Mouse (Mus musculus) lung, embryonic 14.5 days (tissue): ENCODE data around the gene Tmem56. TPM values are rescaled to one million over a fixed set of nuclear protein-coding genes. Genes with fewer than 3 reads are reported as not detected.
A peak's percentile ranks its signal among the peaks of the same experiment; 100 is the strongest.

Experiments
- ATAC-seq: fragments of 200-750 bp; cut with Nextera tagmentation; 2 replicates; pipeline ENCODE4 v1.8.0; 2017; ENCODE audit warnings: mild to moderate bottlenecking, moderate TSS enrichment, moderate library complexity; ENCODE audit not compliant: insufficient read depth
- DNase-seq: peaks from one replicate; pipeline ENCODE4 v3.0.0-alpha.2; 2015
- H3K27ac ChIP-seq: fragments of 300-500 bp; sonication (generic); 2 replicates; pipeline ENCODE4 v1.5.1; 2014; ENCODE audit warnings: low read depth, mild to moderate bottlenecking, moderate library complexity
- H3K27me3 ChIP-seq: fragments of 300-500 bp; sonication (generic); 2 replicates; pipeline ENCODE4 v1.6.1; 2014; ENCODE audit warnings: low read length, control low read depth; ENCODE audit not compliant: insufficient read depth
- H3K36me3 ChIP-seq: fragments of 300-500 bp; sonication (generic); 2 replicates; pipeline ENCODE4 v1.6.1; 2014; ENCODE audit warnings: control low read depth; ENCODE audit not compliant: insufficient read depth
- H3K4me1 ChIP-seq: fragments of 300-500 bp; sonication (generic); 2 replicates; pipeline ENCODE4 v1.6.1; 2014; ENCODE audit warnings: antibody characterized with exemption, control low read depth; ENCODE audit not compliant: insufficient read depth
- H3K4me2 ChIP-seq: fragments of 300-500 bp; sonication (generic); 2 replicates; pipeline ENCODE4 v1.6.1; 2014; ENCODE audit warnings: mild to moderate bottlenecking
- H3K4me3 ChIP-seq: fragments of 300-500 bp; sonication (generic); 2 replicates; pipeline ENCODE4 v1.5.1; 2014; ENCODE audit warnings: low read depth, low read length
- H3K9ac ChIP-seq: fragments of 300-500 bp; sonication (generic); 2 replicates; pipeline ENCODE4 v1.6.1; 2014
- H3K9me3 ChIP-seq: fragments of 300-500 bp; sonication (generic); 2 replicates; pipeline ENCODE4 v1.6.1; 2016; ENCODE audit warnings: low read depth, low read length, control low read depth
- CTCF ChIP-seq: IDR thresholded peaks from 2 replicates; pipeline ENCODE4 v1.5.1; 2016; ENCODE audit warnings: antibody characterized with exemption, low read depth
- WGBS: fragments of 180-500 bp; shearing (Covaris S2); extraction: QIAGEN DNeasy Blood & Tissue Kit; methylation state at CpG from one replicate; pipeline ENCODE4 v1.1.7; 2014; 5-methylcytosine and 5-hydroxymethylcytosine counted together
- polyA plus RNA-seq: library from polyadenylated mRNA; unstranded; fragments of >200 nt; fragmentation: Nextera tagmentation; extraction: Ambion mirVana; gene quantifications from 2 replicates; pipeline ENCODE4 v1.2.1, GENCODE M21; 2014

The Tmem56 gene
- polyA plus RNA-seq, 1 experiment from 2014 or later, result 0.34 TPM

GRCm38 (mm10) chr3:121307532-121308234, 24.8 kb upstream of the Tmem56 start:
- no peaks in the 10 kb centered on the region for H3K4me1 ChIP-seq
- H3K4me2 ChIP-seq, result no peak overlapping the region
- ATAC-seq, result peak; percentile 77
- peak; percentile 94 for DNase-seq
- no peak overlapping the region for H3K4me3 ChIP-seq
- H3K36me3 ChIP-seq, result no peaks in the 10 kb centered on the region
- no peak overlapping the region for H3K9ac ChIP-seq
- no peaks in the 10 kb centered on the region for H3K27me3 ChIP-seq
- H3K27ac ChIP-seq, result no peak overlapping the region
- no peaks in the 10 kb centered on the region for H3K9me3 ChIP-seq
- peak; percentile 100 for TF ChIP-seq CTCF
- 71% methylated on average over 7 of the region's 7 CpGs for WGBS

GRCm38 (mm10) chr3:121306641-121307040, 23.7 kb upstream of the Tmem56 start:
- H3K27ac ChIP-seq, result no peak overlapping the region
- H3K9ac ChIP-seq, result no peak overlapping the region
- H3K27me3 ChIP-seq, result no peaks in the 10 kb centered on the region
- no peak overlapping the region for H3K4me3 ChIP-seq
- H3K9me3 ChIP-seq, result no peaks in the 10 kb centered on the region
- H3K4me2 ChIP-seq, result no peak overlapping the region
- WGBS, result 92% methylated on average over 7 of the region's 7 CpGs
- no peaks in the 10 kb centered on the region for H3K36me3 ChIP-seq
- no peak for DNase-seq
- TF ChIP-seq CTCF, result peak; percentile 51
- no peak for ATAC-seq
- no peaks in the 10 kb centered on the region for H3K4me1 ChIP-seq

GRCm38 (mm10) chr3:121294200-121294599, 11.3 kb upstream of the Tmem56 start:
- WGBS, result 73% methylated on average over 2 of the region's 2 CpGs

GRCm38 (mm10) chr3:121291560-121292258, 8.8 kb upstream of the Tmem56 start, which contains the start of gene Alg14:
Gene Alg14, plus strand, starts transcription at chr3:121291773.
- WGBS, result under 1% methylated on average over 42 of the region's 42 CpGs
- H3K27me3 ChIP-seq, result no peaks in the 10 kb centered on the region

More at GRCm38 (mm10) chr3:121294200-121294599, 11.3 kb upstream of the Tmem56 start:
- DNase-seq, result no peak
- Histone ChIP-seq H3K4me3 (no peak overlapping the region), H3K9ac (no peak overlapping the region), H3K27ac (no peak overlapping the region), H3K4me1 (0 out of 2 replicates have a peak, but pooled peaks cover 3% of the 10 kb centered on the region), H3K9me3 (no peaks in the 10 kb centered on the region), H3K36me3 (no peaks in the 10 kb centered on the region), H3K27me3 (no peaks in the 10 kb centered on the region), H3K4me2 (no peak overlapping the region)
- no peak for ATAC-seq
- TF ChIP-seq CTCF, result peak; percentile 34

GRCm38 (mm10) chr3:121291225-121291559, 8.3 kb upstream of the Tmem56 start:
- no peak; the same call in 1 of the 2 replicates for ATAC-seq
- H3K36me3 ChIP-seq, result no peaks in the 10 kb centered on the region

More at GRCm38 (mm10) chr3:121291560-121292258, 8.8 kb upstream of the Tmem56 start, which contains the start of gene Alg14:
- ATAC-seq, result peak; percentile 96
- Histone ChIP-seq H3K4me3 (peak within 1 kb of the TSS; percentile 48), H3K27ac (peak within 1 kb of the TSS; percentile 90), H3K9me3 (no peaks in the 10 kb centered on the region), H3K9ac (peak within 1 kb of the TSS; percentile 65), H3K4me2 (peak within 1 kb of the TSS; percentile 58), H3K36me3 (no peaks in the 10 kb centered on the region), H3K4me1 (0 out of 2 replicates have a peak, but pooled peaks cover 3% of the 10 kb centered on the region)
- TF ChIP-seq CTCF, result no peak
- DNase-seq, result peak; percentile 99

GRCm38 (mm10) chr3:121290681-121291080, 7.8 kb upstream of the Tmem56 start:
- H3K36me3 ChIP-seq, result no peaks in the 10 kb centered on the region
- H3K27ac ChIP-seq, result peak overlapping the region; percentile 90
- no peak for ATAC-seq

More at GRCm38 (mm10) chr3:121291225-121291559, 8.3 kb upstream of the Tmem56 start:
- H3K4me3 ChIP-seq, result peak overlapping the region; percentile 48
- H3K9me3 ChIP-seq, result no peaks in the 10 kb centered on the region
- TF ChIP-seq CTCF, result no peak
- no peak for DNase-seq
- peak overlapping the region; percentile 90 for H3K27ac ChIP-seq
- H3K4me2 ChIP-seq, result peak overlapping the region; percentile 58
- WGBS, result 4% methylated on average over 7 of the region's 7 CpGs
- 0 out of 2 replicates have a peak, but pooled peaks cover 3% of the 10 kb centered on the region for H3K4me1 ChIP-seq
- H3K27me3 ChIP-seq, result no peaks in the 10 kb centered on the region
- H3K9ac ChIP-seq, result peak overlapping the region; percentile 65

GRCm38 (mm10) chr3:121287151-121287550, 4.3 kb upstream of the Tmem56 start:
- H3K9me3 ChIP-seq, result no peaks in the 10 kb centered on the region

More at GRCm38 (mm10) chr3:121290681-121291080, 7.8 kb upstream of the Tmem56 start:
- Histone ChIP-seq H3K27me3 (no peaks in the 10 kb centered on the region), H3K4me2 (peak overlapping the region; percentile 58), H3K4me1 (0 out of 2 replicates have a peak, but pooled peaks cover 3% of the 10 kb centered on the region), H3K9me3 (no peaks in the 10 kb centered on the region), H3K4me3 (peak overlapping the region; percentile 48), H3K9ac (peak overlapping the region; percentile 65)
- WGBS, result 68% methylated on average over 8 of the region's 8 CpGs
- no peak for TF ChIP-seq CTCF
- DNase-seq, result no peak

More at GRCm38 (mm10) chr3:121287151-121287550, 4.3 kb upstream of the Tmem56 start:
- DNase-seq, result no peak
- TF ChIP-seq CTCF, result peak; percentile 39; the same call in 1 of the 2 replicates
- H3K4me3 ChIP-seq, result no peak overlapping the region
- no peak for ATAC-seq
- H3K36me3 ChIP-seq, result no peaks in the 10 kb centered on the region
- H3K4me1 ChIP-seq, result 0 out of 2 replicates have a peak, but pooled peaks cover 3% of the 10 kb centered on the region
- H3K4me2 ChIP-seq, result no peak overlapping the region
- no peaks in the 10 kb centered on the region for H3K27me3 ChIP-seq
- WGBS, result 92% methylated on average over 2 of the region's 2 CpGs
- no peak overlapping the region for H3K9ac ChIP-seq
- no peak overlapping the region for H3K27ac ChIP-seq
